Comparison of ENCODE assay signal across 8 mouse cellular contexts in genomic region chr5:118029035-118029408, GRCm38 (mm10). TPM values are rescaled to one million over a fixed set of nuclear protein-coding genes. Genes with fewer than 3 reads are reported as not detected.
DNase-seq lines count a peak whose midpoint lies in the region; ATAC-seq and TF ChIP-seq lines count a peak whose summit lies in the region.

No protein-coding gene starts in this region.

- peak overlapping the region; percentile 19; the same call in 1 of the 2 replicates for H3K27ac ChIP-seq in spleen, adult 2 months (ENCODE audit: insufficient read depth, low read length)
- no peak overlapping the region for H3K27ac ChIP-seq in liver, embryonic 12.5 days
- no peak overlapping the region for H3K27ac ChIP-seq in stomach, embryonic 16.5 days (ENCODE audit: low read length)

- DNase-seq in spleen, adult 2 months (ENCODE audit: low read depth in 1 of 2, low spot score in 2 of 2): no peak
- DNase-seq in spleen, postnatal 4 days (ENCODE audit: low spot score in 2 of 2): no peak
- no peak for DNase-seq in left cerebral cortex, adult 8-10 months (ENCODE audit: low spot score in 2 of 2)
- no peak for DNase-seq in frontal cortex, adult 2 months (ENCODE audit: extremely low spot score in 1 of 2, low spot score in 1 of 2)

- H3K9ac ChIP-seq in liver, embryonic 12.5 days: no peak overlapping the region
- H3K9ac ChIP-seq in stomach, embryonic 16.5 days (ENCODE audit: low read length): peak overlapping the region; percentile 73

- WGBS in spleen, adult 2 months: 4% methylated on average over 12 of the region's 12 CpGs
- 4% methylated on average over 12 of the region's 12 CpGs for WGBS in liver, embryonic 12.5 days (ENCODE audit: insufficient replicate concordance)
- 7% methylated on average over 12 of the region's 12 CpGs for WGBS in stomach, embryonic 16.5 days

- no peaks in the 10 kb centered on the region for H3K36me3 ChIP-seq in erythroblast, embryonic 14.5 days (ENCODE audit: control insufficient read depth)
- no peaks in the 10 kb centered on the region for H3K36me3 ChIP-seq in spleen, adult 2 months (ENCODE audit: control insufficient read depth, insufficient read depth, low read length)
- H3K36me3 ChIP-seq in liver, embryonic 12.5 days: no peaks in the 10 kb centered on the region
- H3K36me3 ChIP-seq in stomach, embryonic 16.5 days (ENCODE audit: control insufficient read depth, insufficient read depth, low read length): no peaks in the 10 kb centered on the region

- peaks cover 6% of the 10 kb centered on the region; the same call in 1 of the 2 replicates for H3K9me3 ChIP-seq in erythroblast, embryonic 14.5 days (ENCODE audit: control insufficient read depth, low read length)
- H3K9me3 ChIP-seq in liver, embryonic 12.5 days (replicated peaks): no peaks in the 10 kb centered on the region
- no peaks in the 10 kb centered on the region for H3K9me3 ChIP-seq in stomach, embryonic 16.5 days (replicated peaks; ENCODE audit: control insufficient read depth, low read length)

- no peak for ATAC-seq in erythroblast, adult 5-6 weeks (replicated peaks; ENCODE audit: low FRiP score, poor library complexity, severe bottlenecking)
- ATAC-seq in liver, embryonic 12.5 days: 0 out of 2 replicates have a peak, but pooled peaks have one; percentile 16
- 0 out of 2 replicates have a peak, but pooled peaks have one; percentile 16 for ATAC-seq in stomach, embryonic 16.5 days (ENCODE audit: insufficient read depth, low FRiP score)

- no peak for TF ChIP-seq CTCF in spleen, adult 2 months (IDR thresholded peaks at IDR 0.05; ENCODE audit: extremely low read depth, insufficient read depth, insufficient read length, insufficient replicate concordance)

- peak overlapping the region; percentile 76 for H3K4me2 ChIP-seq in liver, embryonic 12.5 days
- H3K4me2 ChIP-seq in stomach, embryonic 16.5 days (ENCODE audit: low read depth, low read length): peak overlapping the region; percentile 100

- peaks cover 62% of the 10 kb centered on the region for H3K27me3 ChIP-seq in erythroblast, embryonic 14.5 days (ENCODE audit: control insufficient read depth)
- peaks cover 17% of the 10 kb centered on the region for H3K27me3 ChIP-seq in spleen, adult 2 months (ENCODE audit: control insufficient read depth, insufficient read depth, low read length)
- H3K27me3 ChIP-seq in liver, embryonic 12.5 days (replicated peaks): peaks cover 82% of the 10 kb centered on the region
- peaks cover 35% of the 10 kb centered on the region for H3K27me3 ChIP-seq in stomach, embryonic 16.5 days (ENCODE audit: control insufficient read depth, insufficient read depth, low read length)

- H3K4me1 ChIP-seq in erythroblast, embryonic 14.5 days (ENCODE audit: control insufficient read depth): peaks cover 3% of the 10 kb centered on the region
- H3K4me1 ChIP-seq in spleen, adult 2 months (ENCODE audit: control insufficient read depth, insufficient read depth, insufficient read length): peaks cover 10% of the 10 kb centered on the region; the same call in 1 of the 2 replicates
- H3K4me1 ChIP-seq in liver, embryonic 12.5 days: peaks cover 34% of the 10 kb centered on the region
- peaks cover 31% of the 10 kb centered on the region for H3K4me1 ChIP-seq in stomach, embryonic 16.5 days (ENCODE audit: control insufficient read depth, insufficient read depth, low read length)

- peak overlapping the region; percentile 11 for H3K4me3 ChIP-seq in erythroblast, embryonic 14.5 days (replicated peaks)
- H3K4me3 ChIP-seq in spleen, adult 2 months (ENCODE audit: extremely low read depth, insufficient read depth, insufficient read length): peak overlapping the region; percentile 59
- peak overlapping the region; percentile 57 for H3K4me3 ChIP-seq in liver, embryonic 12.5 days
- H3K4me3 ChIP-seq in stomach, embryonic 16.5 days (replicated peaks; ENCODE audit: low read length): peak overlapping the region; percentile 69

- no peak for TF ChIP-seq POLR2A in spleen, adult 2 months (IDR thresholded peaks at IDR 0.05; ENCODE audit: low read depth, low read length)

RNA-seq across cellular contexts. Expression of gene Tesc, which starts 1.5 kb away (rescaled TPM):
- polyA plus RNA-seq in erythroblast, embryonic 14.5 days (2012): 0.04 and 0.13 TPM in 2 replicates
- 4.6 TPM in 1 of 2 replicates, not detected in the other for total RNA-seq in erythroblast, adult 5-6 weeks (2015; ENCODE audit: low replicate concordance)
- 0.56 and 2.6 TPM in 2 replicates for total RNA-seq in erythroblast, adult 5-6 weeks (2017; ENCODE audit: low replicate concordance)
- polyA plus RNA-seq in spleen, adult 2 months (2012; rRNA removed): 17.1 and 21.2 TPM in 2 replicates
- polyA plus RNA-seq in liver, embryonic 12.5 days (2016; fragmentation: Nextera tagmentation; extraction: Ambion mirVana): 1.5 and 2.0 TPM in 2 replicates
- 26.1 and 27.4 TPM in 2 replicates for polyA plus RNA-seq in stomach, embryonic 16.5 days (2015; fragmentation: Nextera tagmentation; extraction: Ambion mirVana)
- total RNA-seq in left cerebral cortex, adult 8-10 months (2022): 10 to 100 TPM; 84.0 to 92.2 (median 89.0) TPM
- 56.2 and 60.6 TPM in 2 replicates for polyA plus RNA-seq in frontal cortex, adult 2 months (2012; rRNA removed)

RNA-seq across cellular contexts. Expression of gene Fbxo21, which starts 52.5 kb away (rescaled TPM):
- polyA plus RNA-seq in erythroblast, embryonic 14.5 days (2012): 0.06 and 0.09 TPM in 2 replicates
- 1.7 TPM in 1 of 2 replicates, not detected in the other for total RNA-seq in erythroblast, adult 5-6 weeks (2015; ENCODE audit: low replicate concordance)
- 0.98 and 2.0 TPM in 2 replicates for total RNA-seq in erythroblast, adult 5-6 weeks (2017; ENCODE audit: low replicate concordance)
- 15.7 and 20.6 TPM in 2 replicates for polyA plus RNA-seq in spleen, adult 2 months (2012; rRNA removed)
- 28.1 and 28.3 TPM in 2 replicates for polyA plus RNA-seq in liver, embryonic 12.5 days (2016; fragmentation: Nextera tagmentation; extraction: Ambion mirVana)
- 56.7 and 57.5 TPM in 2 replicates for polyA plus RNA-seq in stomach, embryonic 16.5 days (2015; fragmentation: Nextera tagmentation; extraction: Ambion mirVana)
- 100 to 1,000 TPM; 115 to 125 (median 123) TPM for total RNA-seq in left cerebral cortex, adult 8-10 months (2022)
- 97.4 and 105 TPM in 2 replicates for polyA plus RNA-seq in frontal cortex, adult 2 months (2012; rRNA removed)

Comparison
In these comparisons a context has a peak if more than half of its experiments do, and no peak if none do; other contexts are left out.
1. H3K4me3 ChIP-seq: peak in every context shown above with its lines; median percentile 69 in stomach, embryonic 16.5 days; 59 in spleen, adult 2 months; 57 in liver, embryonic 12.5 days; 11 in erythroblast, embryonic 14.5 days.
2. RNA of gene Fbxo21, which starts 52.5 kb away (polyA plus RNA-seq): 97.4 to 105 TPM in frontal cortex, adult 2 months, 56.7 to 57.5 TPM in stomach, embryonic 16.5 days, 28.1 to 28.3 TPM in liver, embryonic 12.5 days and 15.7 to 20.6 TPM in spleen, adult 2 months; 0.06 to 0.09 TPM in erythroblast, embryonic 14.5 days; every median in the first group is over 10 times any median in the second.